Mouse (Mus musculus): ENCODE measurements around the gene Ccdc34. TPM values are rescaled to one million over a fixed set of nuclear protein-coding genes. Genes with fewer than 3 reads are reported as not detected.
A peak's percentile ranks its signal among the peaks of the same experiment; 100 is the strongest.

Gene Ccdc34
- polyA plus RNA-seq, 1 experiment from 2014 or later: 29.9 TPM

GRCm38 (mm10) chr2:110204705-110205318 lies 187.2 kb downstream of the Ccdc34 start:
- peak; percentile 43; the same call in 1 of the 2 replicates for ATAC-seq (ENCODE audit: low FRiP score)
- peak; percentile 86 for DNase-seq (ENCODE audit: low spot score)
- Histone ChIP-seq H3K27ac (no peak overlapping the region), H3K4me3 (replicated peaks; ENCODE audit: low read length) (no peak overlapping the region), H3K36me3 (replicated peaks; ENCODE audit: control insufficient read depth, insufficient read depth) (no peaks in the 10 kb centered on the region), H3K4me1 (replicated peaks; ENCODE audit: control insufficient read depth, insufficient read depth, low read length) (no peaks in the 10 kb centered on the region), H3K27me3 (ENCODE audit: control insufficient read depth, insufficient read depth, low read length) (no peaks in the 10 kb centered on the region), H3K4me2 (replicated peaks) (peak overlapping the region; percentile 29), H3K9me3 (ENCODE audit: control insufficient read depth, low read length) (no peaks in the 10 kb centered on the region), H3K9ac (no peak overlapping the region)
- 11% methylated on average over 14 of the region's 14 CpGs for WGBS

- no peak overlapping the region for H3K4me3 ChIP-seq (replicated peaks; ENCODE audit: low read length)
- no peaks in the 10 kb centered on the region for H3K9me3 ChIP-seq (ENCODE audit: control insufficient read depth, low read length)
- H3K4me1 ChIP-seq (replicated peaks; ENCODE audit: control insufficient read depth, insufficient read depth, low read length): no peaks in the 10 kb centered on the region
- H3K27ac ChIP-seq: no peak overlapping the region
- WGBS: 86% methylated on average over 8 of the region's 8 CpGs
- peak; percentile 40; the same call in 1 of the 2 replicates for ATAC-seq (ENCODE audit: low FRiP score)
- H3K36me3 ChIP-seq (replicated peaks; ENCODE audit: control insufficient read depth, insufficient read depth): no peaks in the 10 kb centered on the region
- no peaks in the 10 kb centered on the region for H3K27me3 ChIP-seq (ENCODE audit: control insufficient read depth, insufficient read depth, low read length)
- no peak for DNase-seq (ENCODE audit: low spot score)
- no peak overlapping the region for H3K9ac ChIP-seq
- no peak overlapping the region for H3K4me2 ChIP-seq (replicated peaks)
Measured at GRCm38 (mm10) chr2:110210508-110211496, 193.2 kb downstream of the Ccdc34 start.

- H3K4me2 ChIP-seq (replicated peaks): no peak overlapping the region
- H3K36me3 ChIP-seq (replicated peaks; ENCODE audit: control insufficient read depth, insufficient read depth): no peaks in the 10 kb centered on the region
- H3K27me3 ChIP-seq (ENCODE audit: control insufficient read depth, insufficient read depth, low read length): no peaks in the 10 kb centered on the region
- no peaks in the 10 kb centered on the region for H3K4me1 ChIP-seq (replicated peaks; ENCODE audit: control insufficient read depth, insufficient read depth, low read length)
- H3K4me3 ChIP-seq (replicated peaks; ENCODE audit: low read length): no peak overlapping the region
- H3K9me3 ChIP-seq (ENCODE audit: control insufficient read depth, low read length): no peaks in the 10 kb centered on the region
- no peak for ATAC-seq (ENCODE audit: low FRiP score)
- no peak overlapping the region for H3K9ac ChIP-seq
- no peak overlapping the region for H3K27ac ChIP-seq
- no peak for DNase-seq (ENCODE audit: low spot score)
- 88% methylated on average over 4 of the region's 4 CpGs for WGBS
Measured at GRCm38 (mm10) chr2:110214278-110214677, 196.7 kb downstream of the Ccdc34 start.

- Histone ChIP-seq H3K4me2 (replicated peaks) (no peak overlapping the region), H3K4me1 (replicated peaks; ENCODE audit: control insufficient read depth, insufficient read depth, low read length) (no peaks in the 10 kb centered on the region), H3K27me3 (ENCODE audit: control insufficient read depth, insufficient read depth, low read length) (no peaks in the 10 kb centered on the region), H3K36me3 (replicated peaks; ENCODE audit: control insufficient read depth, insufficient read depth) (no peaks in the 10 kb centered on the region), H3K27ac (no peak overlapping the region), H3K4me3 (replicated peaks; ENCODE audit: low read length) (no peak overlapping the region), H3K9me3 (ENCODE audit: control insufficient read depth, low read length) (no peaks in the 10 kb centered on the region), H3K9ac (no peak overlapping the region)
- ATAC-seq (ENCODE audit: low FRiP score) (no peak), DNase-seq (ENCODE audit: low spot score) (no peak)
- 66% methylated on average over 9 of the region's 9 CpGs for WGBS
Measured at GRCm38 (mm10) chr2:110214991-110215684, 197.5 kb downstream of the Ccdc34 start.

GRCm38 (mm10) chr2:110215685-110216058 lies 198.1 kb downstream of the Ccdc34 start:
- H3K9me3 ChIP-seq (ENCODE audit: control insufficient read depth, low read length): no peaks in the 10 kb centered on the region
- H3K36me3 ChIP-seq (replicated peaks; ENCODE audit: control insufficient read depth, insufficient read depth): no peaks in the 10 kb centered on the region
- DNase-seq (ENCODE audit: low spot score) (no peak), ATAC-seq (ENCODE audit: low FRiP score) (no peak)
- no peak overlapping the region for H3K9ac ChIP-seq
- WGBS: 76% methylated on average over 3 of the region's 3 CpGs
- H3K27me3 ChIP-seq (ENCODE audit: control insufficient read depth, insufficient read depth, low read length): no peaks in the 10 kb centered on the region
- no peak overlapping the region for H3K4me3 ChIP-seq (replicated peaks; ENCODE audit: low read length)
- no peak overlapping the region for H3K27ac ChIP-seq
- H3K4me2 ChIP-seq (replicated peaks): no peak overlapping the region
- no peaks in the 10 kb centered on the region for H3K4me1 ChIP-seq (replicated peaks; ENCODE audit: control insufficient read depth, insufficient read depth, low read length)

GRCm38 (mm10) chr2:110220492-110220891 lies 202.9 kb downstream of the Ccdc34 start:
- no peak for DNase-seq (ENCODE audit: low spot score)
- no peaks in the 10 kb centered on the region for H3K4me1 ChIP-seq (replicated peaks; ENCODE audit: control insufficient read depth, insufficient read depth, low read length)

GRCm38 (mm10) chr2:110222793-110223192 lies 205.2 kb downstream of the Ccdc34 start:
- H3K4me3 ChIP-seq (replicated peaks; ENCODE audit: low read length): no peak overlapping the region
- H3K4me1 ChIP-seq (replicated peaks; ENCODE audit: control insufficient read depth, insufficient read depth, low read length): no peaks in the 10 kb centered on the region
- ATAC-seq (ENCODE audit: low FRiP score) (no peak), DNase-seq (ENCODE audit: low spot score) (no peak)
- 95% methylated on average over 2 of the region's 2 CpGs for WGBS
- H3K36me3 ChIP-seq (replicated peaks; ENCODE audit: control insufficient read depth, insufficient read depth): no peaks in the 10 kb centered on the region
- no peaks in the 10 kb centered on the region for H3K27me3 ChIP-seq (ENCODE audit: control insufficient read depth, insufficient read depth, low read length)
- no peak overlapping the region for H3K4me2 ChIP-seq (replicated peaks)
- H3K9ac ChIP-seq: no peak overlapping the region
- H3K27ac ChIP-seq: no peak overlapping the region
- no peaks in the 10 kb centered on the region for H3K9me3 ChIP-seq (ENCODE audit: control insufficient read depth, low read length)

More at GRCm38 (mm10) chr2:110220492-110220891, 202.9 kb downstream of the Ccdc34 start:
- Histone ChIP-seq H3K4me3 (replicated peaks; ENCODE audit: low read length) (no peak overlapping the region), H3K27me3 (ENCODE audit: control insufficient read depth, insufficient read depth, low read length) (no peaks in the 10 kb centered on the region), H3K9me3 (ENCODE audit: control insufficient read depth, low read length) (no peaks in the 10 kb centered on the region), H3K9ac (no peak overlapping the region), H3K4me2 (replicated peaks) (no peak overlapping the region), H3K27ac (no peak overlapping the region), H3K36me3 (replicated peaks; ENCODE audit: control insufficient read depth, insufficient read depth) (no peaks in the 10 kb centered on the region)
- ATAC-seq (ENCODE audit: low FRiP score): no peak
- WGBS: 75% methylated on average over 1 of the region's 1 CpGs

All from hindbrain, embryonic 14.5 days (tissue).